In the genomic region with DNA sequence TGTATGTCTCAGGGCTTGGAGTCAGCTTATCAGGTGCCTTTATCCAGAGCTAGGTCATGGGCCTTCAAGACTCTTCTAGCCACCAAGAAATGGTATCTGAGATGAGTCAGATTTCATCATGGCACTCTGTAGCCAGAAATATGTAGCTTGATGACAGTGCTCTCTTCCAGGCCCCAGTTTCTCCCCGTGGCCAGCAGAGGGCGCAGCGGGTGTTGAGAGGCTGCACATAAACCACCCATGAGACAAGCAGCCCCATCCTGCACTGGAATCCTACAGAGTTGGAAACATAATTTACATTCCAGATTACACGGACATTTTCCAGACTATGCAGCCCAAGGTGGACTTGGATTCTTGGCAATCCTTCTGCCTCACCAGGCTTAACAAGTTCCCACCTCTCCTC, we compare ENCODE assay signal across 9 mouse cellular contexts. TPM values are rescaled to one million over a fixed set of nuclear protein-coding genes. Genes with fewer than 3 reads are reported as not detected.
A peak's percentile ranks its signal among the peaks of the same experiment; 100 is the strongest.
DNase-seq lines count a peak whose midpoint lies in the region; ATAC-seq and TF ChIP-seq lines count a peak whose summit lies in the region.
"Had no signal": no experiment of that assay in that cellular context is flagged by ENCODE, and none has a peak within 500 bp of the region (broad histone marks: within the 10 kb centered on the region; RNA-seq: fewer than 3 reads in every experiment).

No protein-coding gene starts in this region.

- H3K4me1 ChIP-seq in neural tube, embryonic 15.5 days: no peaks in the 10 kb centered on the region
- H3K4me1 ChIP-seq in kidney, postnatal 0 days (replicated peaks; ENCODE audit: insufficient read depth, low read length): no peaks in the 10 kb centered on the region
- H3K4me1 ChIP-seq in liver, embryonic 13.5 days (replicated peaks): no peaks in the 10 kb centered on the region
- H3K4me1 ChIP-seq: limb, embryonic 12.5 days had no signal

- no peak overlapping the region for H3K4me2 ChIP-seq in neural tube, embryonic 15.5 days
- no peak overlapping the region for H3K4me2 ChIP-seq in kidney, postnatal 0 days (ENCODE audit: low read length)
- H3K4me2 ChIP-seq in liver, embryonic 13.5 days: no peak overlapping the region
- H3K4me2 ChIP-seq: limb, embryonic 12.5 days had no signal

- ATAC-seq in neural tube, embryonic 15.5 days (ENCODE audit: low FRiP score): no peak
- 0 out of 2 replicates have a peak, but pooled peaks have one; percentile 25 for ATAC-seq in kidney, postnatal 0 days (replicated peaks; ENCODE audit: low FRiP score, low read depth)
- ATAC-seq in liver, embryonic 13.5 days (ENCODE audit: low read depth): no peak

- H3K9ac ChIP-seq in neural tube, embryonic 15.5 days (replicated peaks): no peak overlapping the region
- no peak overlapping the region for H3K9ac ChIP-seq in kidney, postnatal 0 days (ENCODE audit: low read depth, low read length)
- H3K9ac ChIP-seq in liver, embryonic 13.5 days: no peak overlapping the region
- H3K9ac ChIP-seq: limb, embryonic 12.5 days had no signal

- H3K36me3 ChIP-seq in neural tube, embryonic 15.5 days: peaks cover 81% of the 10 kb centered on the region
- peaks cover 64% of the 10 kb centered on the region for H3K36me3 ChIP-seq in kidney, postnatal 0 days (ENCODE audit: insufficient read depth, low read length)
- H3K36me3 ChIP-seq in liver, embryonic 13.5 days: peaks cover 89% of the 10 kb centered on the region

- no peak overlapping the region for H3K27ac ChIP-seq in neural tube, embryonic 15.5 days (replicated peaks)
- no peak overlapping the region for H3K27ac ChIP-seq in kidney, postnatal 0 days
- no peak overlapping the region for H3K27ac ChIP-seq in liver, embryonic 13.5 days
- H3K27ac ChIP-seq: limb, embryonic 12.5 days had no signal

- WGBS in neural tube, embryonic 15.5 days: 25% methylated on average over 4 of the region's 4 CpGs
- WGBS in kidney, postnatal 0 days: 13% methylated on average over 4 of the region's 4 CpGs
- WGBS in liver, embryonic 13.5 days (ENCODE audit: insufficient replicate concordance): 13% methylated on average over 4 of the region's 4 CpGs

- TF ChIP-seq CTCF in kidney, postnatal 0 days (IDR thresholded peaks at IDR 0.05; ENCODE audit: low read depth): peak; percentile 92

- peak; percentile 78 for DNase-seq in neural tube, embryonic 10.5 days (ENCODE audit: extremely low spot score, low spot score)
- DNase-seq in cerebellum, adult 11 months: peak; percentile 60
- peak; percentile 75 to 79 for DNase-seq in frontal cortex, postnatal 36 days (ENCODE audit: low spot score in 2 of 2)
- DNase-seq in kidney, postnatal 0 days (ENCODE audit: low spot score): peak; percentile 82
- DNase-seq in liver, embryonic 13.5 days: peak; percentile 56
- DNase-seq in retina, postnatal 1 day: peak; percentile 79
- DNase-seq in thymus, postnatal 36 days: peak; percentile 72 to 77

- H3K9me3 ChIP-seq in neural tube, embryonic 15.5 days (replicated peaks): no peaks in the 10 kb centered on the region
- H3K9me3 ChIP-seq in kidney, postnatal 0 days (replicated peaks; ENCODE audit: low read length): no peaks in the 10 kb centered on the region
- no peaks in the 10 kb centered on the region for H3K9me3 ChIP-seq in liver, embryonic 13.5 days (replicated peaks)
- H3K9me3 ChIP-seq: limb, embryonic 12.5 days had no signal

- no peaks in the 10 kb centered on the region for H3K27me3 ChIP-seq in neural tube, embryonic 15.5 days (replicated peaks)
- H3K27me3 ChIP-seq in kidney, postnatal 0 days (ENCODE audit: insufficient read depth, low read length): no peaks in the 10 kb centered on the region
- H3K27me3 ChIP-seq in liver, embryonic 13.5 days: no peaks in the 10 kb centered on the region
- H3K27me3 ChIP-seq: limb, embryonic 12.5 days had no signal

- H3K4me3 ChIP-seq in neural tube, embryonic 15.5 days (replicated peaks): no peak overlapping the region
- no peak overlapping the region for H3K4me3 ChIP-seq in kidney, postnatal 0 days (replicated peaks; ENCODE audit: low read depth, low read length)
- H3K4me3 ChIP-seq in liver, embryonic 13.5 days (replicated peaks): no peak overlapping the region
- H3K4me3 ChIP-seq: limb, embryonic 12.5 days had no signal

RNA-seq across cellular contexts. Expression of a gene that starts 17.6 kb away (rescaled TPM):
- polyA plus RNA-seq in neural tube, embryonic 15.5 days (2015; fragmentation: Nextera tagmentation; extraction: Ambion mirVana): 17.5 and 20.2 TPM in 2 replicates
- polyA plus RNA-seq in kidney, postnatal 0 days (2015; fragmentation: Nextera tagmentation; extraction: Ambion mirVana): 0.17 TPM in 1 of 2 replicates, not detected in the other
- 0.17 TPM in 1 of 2 replicates, not detected in the other for polyA plus RNA-seq in liver, embryonic 13.5 days (2015; fragmentation: Nextera tagmentation; extraction: Ambion mirVana)

RNA-seq across cellular contexts. Expression of a gene that starts 29.5 kb away (rescaled TPM):
- polyA plus RNA-seq in neural tube, embryonic 15.5 days (2015; fragmentation: Nextera tagmentation; extraction: Ambion mirVana): 85.4 and 90.7 TPM in 2 replicates
- polyA plus RNA-seq in kidney, postnatal 0 days (2015; fragmentation: Nextera tagmentation; extraction: Ambion mirVana): 79.2 and 85.8 TPM in 2 replicates
- polyA plus RNA-seq in liver, embryonic 13.5 days (2015; fragmentation: Nextera tagmentation; extraction: Ambion mirVana): 54.3 and 57.7 TPM in 2 replicates

RNA-seq across cellular contexts. Expression of a gene that starts 32.4 kb away (rescaled TPM):
- polyA plus RNA-seq in neural tube, embryonic 15.5 days (2015; fragmentation: Nextera tagmentation; extraction: Ambion mirVana): 20.5 TPM in 1 of 2 replicates, not detected in the other
- not detected in 2 replicates for polyA plus RNA-seq in kidney, postnatal 0 days (2015; fragmentation: Nextera tagmentation; extraction: Ambion mirVana)
- polyA plus RNA-seq in liver, embryonic 13.5 days (2015; fragmentation: Nextera tagmentation; extraction: Ambion mirVana): 3.2 and 3.4 TPM in 2 replicates
- polyA plus RNA-seq: limb, embryonic 12.5 days had no signal

RNA-seq across cellular contexts. Expression of a gene that starts 43.8 kb away (rescaled TPM):
- polyA plus RNA-seq in neural tube, embryonic 15.5 days (2015; fragmentation: Nextera tagmentation; extraction: Ambion mirVana): not detected in 2 replicates
- not detected in 2 replicates for polyA plus RNA-seq in kidney, postnatal 0 days (2015; fragmentation: Nextera tagmentation; extraction: Ambion mirVana)
- polyA plus RNA-seq in liver, embryonic 13.5 days (2015; fragmentation: Nextera tagmentation; extraction: Ambion mirVana): not detected in 2 replicates
- polyA plus RNA-seq: limb, embryonic 12.5 days had no signal

Comparison
In these comparisons a context has a peak if more than half of its experiments do, and no peak if none do; other contexts are left out.
1. RNA of a gene that starts 17.6 kb away (polyA plus RNA-seq): 17.5 to 20.2 TPM in neural tube, embryonic 15.5 days; 0.17 TPM in kidney, postnatal 0 days and 0.17 TPM in liver, embryonic 13.5 days; every median in the first group is over 10 times any median in the second.
2. Peak in every context shown above with its lines, with median percentiles within 50 percentile points of each other: DNase-seq.